In the genomic region with DNA sequence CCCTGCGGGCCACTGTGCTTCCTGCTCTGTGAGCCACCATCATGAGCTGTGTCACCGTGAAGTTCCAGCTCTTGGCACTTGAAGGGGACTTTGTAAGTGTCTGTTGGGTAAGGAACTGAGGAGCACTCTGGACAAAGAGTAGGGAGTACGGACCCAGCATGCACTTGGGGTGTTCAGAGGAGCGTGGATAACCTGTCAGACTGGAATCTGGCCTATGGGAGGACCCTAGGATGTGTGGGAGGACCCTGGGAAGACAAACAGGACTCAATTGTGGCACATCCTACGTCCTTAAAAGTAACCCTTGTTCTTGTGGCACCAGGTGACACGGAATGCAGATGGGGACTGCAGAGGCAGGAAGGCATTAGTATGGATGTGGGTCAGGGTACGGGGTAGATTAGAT, we compare ENCODE assay signal across 27 mouse cellular contexts. TPM values are rescaled to one million over a fixed set of nuclear protein-coding genes. Genes with fewer than 3 reads are reported as not detected.
DNase-seq lines count a peak whose midpoint lies in the region; ATAC-seq and TF ChIP-seq lines count a peak whose summit lies in the region.
"Had no signal": no experiment of that assay in that cellular context is flagged by ENCODE, and none has a peak within 500 bp of the region (broad histone marks: within the 10 kb centered on the region; RNA-seq: fewer than 3 reads in every experiment).

No protein-coding gene starts in this region.

- TF ChIP-seq CTCF in stomach, postnatal 0 days (IDR thresholded peaks at IDR 0.05; ENCODE audit: low read depth): no peak
- no peak for TF ChIP-seq CTCF in thymus, adult 2 months (IDR thresholded peaks at IDR 0.05; ENCODE audit: borderline replicate concordance, control insufficient read depth, extremely low read depth, insufficient read depth, low read length, poor library complexity)

- no peaks in the 10 kb centered on the region for H3K36me3 ChIP-seq in intestine, embryonic 15.5 days
- H3K36me3 ChIP-seq in intestine, embryonic 16.5 days (ENCODE audit: control insufficient read depth, insufficient read depth, low read length): no peaks in the 10 kb centered on the region
- H3K36me3 ChIP-seq in ES-E14 (ENCODE audit: control insufficient read depth, insufficient read depth, low read length, poor library complexity, severe bottlenecking): no peaks in the 10 kb centered on the region
- no peaks in the 10 kb centered on the region for H3K36me3 ChIP-seq in stomach, postnatal 0 days (ENCODE audit: control insufficient read depth, insufficient read depth, low read length)
- no peaks in the 10 kb centered on the region for H3K36me3 ChIP-seq in thymus, adult 2 months (ENCODE audit: control insufficient read depth, insufficient read depth, low read length)
- H3K36me3 ChIP-seq: embryonic facial prominence, embryonic 12.5 days; hindbrain, embryonic 15.5 days; limb, embryonic 13.5 days; liver, embryonic 12.5 days; neural tube, embryonic 12.5 days had no signal

- in situ Hi-C loops in ES-E14 (cut with MboI; ENCODE audit: low sequenced_read_pairs in 2 of 2, unreplicated experiment in 2 of 2): no loop called here

- no peaks in the 10 kb centered on the region for H3K9me3 ChIP-seq in intestine, embryonic 15.5 days
- H3K9me3 ChIP-seq in intestine, embryonic 16.5 days (ENCODE audit: control insufficient read depth, low read length): no peaks in the 10 kb centered on the region
- no peaks in the 10 kb centered on the region for H3K9me3 ChIP-seq in ES-E14 (ENCODE audit: control insufficient read depth, insufficient read depth, low read depth, low read length)
- H3K9me3 ChIP-seq in stomach, postnatal 0 days (ENCODE audit: control insufficient read depth, low read length): no peaks in the 10 kb centered on the region
- H3K9me3 ChIP-seq: embryonic facial prominence, embryonic 12.5 days; forebrain, embryonic 13.5 days; hindbrain, embryonic 15.5 days; limb, embryonic 13.5 days; liver, embryonic 12.5 days; neural tube, embryonic 12.5 days had no signal

- H3K4me1 ChIP-seq in intestine, embryonic 15.5 days (replicated peaks): peaks cover 14% of the 10 kb centered on the region; the same call in 1 of the 2 replicates
- H3K4me1 ChIP-seq in intestine, embryonic 16.5 days (ENCODE audit: control insufficient read depth, insufficient read depth, low read length): peaks cover 22% of the 10 kb centered on the region
- H3K4me1 ChIP-seq in ES-E14 (ENCODE audit: control insufficient read depth in 2 of 2, insufficient read depth in 2 of 2, low read length in 2 of 2, poor library complexity in 1 of 2): peaks cover 8 to 17% of the 10 kb centered on the region in 2 experiments
- H3K4me1 ChIP-seq in stomach, postnatal 0 days (replicated peaks; ENCODE audit: control insufficient read depth, insufficient read depth): 0 out of 2 replicates have a peak, but pooled peaks cover 2% of the 10 kb centered on the region
- peaks cover 7% of the 10 kb centered on the region for H3K4me1 ChIP-seq in thymus, adult 2 months (replicated peaks; ENCODE audit: control insufficient read depth, insufficient read depth, low read length)
- H3K4me1 ChIP-seq: forebrain, embryonic 13.5 days; hindbrain, embryonic 15.5 days; neural tube, embryonic 12.5 days had no signal

- TF ChIP-seq POLR2A in thymus, adult 2 months (IDR thresholded peaks at IDR 0.05; ENCODE audit: control insufficient read depth, extremely low read depth, insufficient read depth, low read length, poor library complexity): no peak

- no peaks in the 10 kb centered on the region for H3K27me3 ChIP-seq in intestine, embryonic 15.5 days (replicated peaks)
- no peaks in the 10 kb centered on the region for H3K27me3 ChIP-seq in intestine, embryonic 16.5 days (replicated peaks; ENCODE audit: control insufficient read depth, insufficient read depth, low read length)
- H3K27me3 ChIP-seq in stomach, postnatal 0 days (ENCODE audit: control insufficient read depth, insufficient read depth, low read length): no peaks in the 10 kb centered on the region
- H3K27me3 ChIP-seq in thymus, adult 2 months (ENCODE audit: control insufficient read depth, insufficient read depth, low read length): no peaks in the 10 kb centered on the region
- H3K27me3 ChIP-seq: embryonic facial prominence, embryonic 12.5 days; forebrain, embryonic 13.5 days; hindbrain, embryonic 15.5 days; limb, embryonic 13.5 days; neural tube, embryonic 12.5 days had no signal

- TF ChIP-seq EP300 in stomach, postnatal 0 days (optimal IDR thresholded peaks at IDR 0.05): no peak

- no peak overlapping the region for H3K4me2 ChIP-seq in intestine, embryonic 15.5 days (replicated peaks)
- no peak overlapping the region for H3K4me2 ChIP-seq in intestine, embryonic 16.5 days (ENCODE audit: low read depth, low read length)
- H3K4me2 ChIP-seq in stomach, postnatal 0 days (replicated peaks; ENCODE audit: low read depth): peak overlapping the region; percentile 25; the same call in 1 of the 2 replicates
- H3K4me2 ChIP-seq: embryonic facial prominence, embryonic 12.5 days; forebrain, embryonic 13.5 days; heart, embryonic 11.5 days; hindbrain, embryonic 15.5 days; limb, embryonic 13.5 days; liver, embryonic 12.5 days; midbrain, embryonic 11.5 days; neural tube, embryonic 12.5 days had no signal

- DNase-seq in ES-E14 (ENCODE audit: low read depth, low spot score): no peak
- DNase-seq in fat pad, adult 2 months (ENCODE audit: extremely low read depth, low read depth, low spot score): peak; percentile 83
- DNase-seq in stomach, postnatal 0 days (ENCODE audit: low spot score): no peak
- no peak for DNase-seq in testis, postnatal 14 days (ENCODE audit: low spot score)
- no peak for DNase-seq in thymus, adult 2 months
- DNase-seq: cerebellum, adult 8-10 months; cerebellum, postnatal 25 days; gastrocnemius, postnatal 10 days; kidney, postnatal 25 days; liver, postnatal 0 days; lung, postnatal 36 days; right cerebral cortex, postnatal 4 days; thymus, postnatal 25 days had no signal

- no peak overlapping the region for H3K9ac ChIP-seq in intestine, embryonic 15.5 days
- no peak overlapping the region for H3K9ac ChIP-seq in intestine, embryonic 16.5 days (ENCODE audit: low read depth, low read length)
- H3K9ac ChIP-seq in ES-E14 (ENCODE audit: insufficient read depth, low read depth, low read length, poor library complexity, severe bottlenecking): 0 out of 2 replicates have a peak overlapping the region, but pooled peaks have one; percentile 4
- H3K9ac ChIP-seq in stomach, postnatal 0 days (ENCODE audit: low read length): no peak overlapping the region
- H3K9ac ChIP-seq: embryonic facial prominence, embryonic 12.5 days; forebrain, embryonic 13.5 days; hindbrain, embryonic 15.5 days; limb, embryonic 13.5 days; liver, embryonic 12.5 days; liver, postnatal 0 days; neural tube, embryonic 12.5 days had no signal

- H3K4me3 ChIP-seq in intestine, embryonic 15.5 days (replicated peaks): no peak overlapping the region
- no peak overlapping the region for H3K4me3 ChIP-seq in intestine, embryonic 16.5 days (ENCODE audit: low read length)
- peak overlapping the region; percentile 13 to 19; a peak in 2 of 4 replicates for H3K4me3 ChIP-seq in ES-E14 (ENCODE audit: insufficient read depth in 1 of 2, low read depth in 1 of 2, low read length in 2 of 2, poor library complexity in 1 of 2, severe bottlenecking in 1 of 2)
- H3K4me3 ChIP-seq in stomach, postnatal 0 days (ENCODE audit: low read depth, low read length): no peak overlapping the region
- no peak overlapping the region for H3K4me3 ChIP-seq in thymus, adult 2 months (ENCODE audit: control insufficient read depth, insufficient read depth, low read length)
- H3K4me3 ChIP-seq: embryonic facial prominence, embryonic 12.5 days; forebrain, embryonic 13.5 days; hindbrain, embryonic 15.5 days; left cerebral cortex, adult 2 months; limb, embryonic 13.5 days; liver, embryonic 12.5 days; neural tube, embryonic 12.5 days had no signal

- H3K27ac ChIP-seq in intestine, embryonic 15.5 days: no peak overlapping the region
- H3K27ac ChIP-seq in intestine, embryonic 16.5 days (ENCODE audit: low read length): no peak overlapping the region
- no peak overlapping the region for H3K27ac ChIP-seq in ES-E14 (ENCODE audit: insufficient read depth, low read depth, low read length, poor library complexity, severe bottlenecking)
- peak overlapping the region; percentile 78 for H3K27ac ChIP-seq in stomach, postnatal 0 days (replicated peaks)
- no peak overlapping the region for H3K27ac ChIP-seq in thymus, adult 2 months (ENCODE audit: control insufficient read depth, insufficient read depth, low read length)
- H3K27ac ChIP-seq: embryonic facial prominence, embryonic 12.5 days; forebrain, embryonic 13.5 days; hindbrain, embryonic 15.5 days; left cerebral cortex, adult 2 months; limb, embryonic 13.5 days; liver, embryonic 12.5 days; neural tube, embryonic 12.5 days had no signal

- ATAC-seq in intestine, embryonic 15.5 days: 0 out of 2 replicates have a peak, but pooled peaks have one; percentile 13
- ATAC-seq in intestine, embryonic 16.5 days: no peak
- peak; percentile 49; the same call in 1 of the 2 replicates for ATAC-seq in stomach, postnatal 0 days (ENCODE audit: low FRiP score, low TSS enrichment)
- ATAC-seq: CD4-positive, CD25-positive, alpha-beta regulatory T cell, adult 4 months; forebrain, embryonic 13.5 days; inflammation-experienced regulatory T-cells, adult 6 months; liver, embryonic 12.5 days; liver, postnatal 0 days; midbrain, embryonic 16.5 days had no signal

- 70% methylated on average over 7 of the region's 7 CpGs for WGBS in intestine, embryonic 15.5 days
- whole genome bisulfite sequencing in intestine, embryonic 16.5 days: 78% methylated on average over 7 of the region's 7 CpGs
- WGBS in stomach, postnatal 0 days: 74% methylated on average over 7 of the region's 7 CpGs
- WGBS in thymus, adult 2 months: 78% methylated on average over 7 of the region's 7 CpGs

TF ChIP-seq in ES-E14, 5 proteins besides CTCF, POLR2A, EP300 and RAD21 (continues in another document):
- TF ChIP-seq CHD2 (IDR thresholded peaks at IDR 0.05; ENCODE audit: low read depth, low read length) (no peak), HCFC1 (IDR thresholded peaks at IDR 0.05; ENCODE audit: borderline replicate concordance, insufficient read depth, low read length) (no peak), ZC3H11A (IDR thresholded peaks at IDR 0.05; ENCODE audit: borderline replicate concordance, low read depth, low read length) (no peak), MAFK (IDR thresholded peaks at IDR 0.05; ENCODE audit: insufficient read depth, low read depth, low read length) (no peak)

RNA-seq across cellular contexts. Expression of gene Cage1, which starts 44.3 kb away (rescaled TPM):
- polyA plus RNA-seq in intestine, embryonic 15.5 days (2015; fragmentation: Nextera tagmentation; extraction: Ambion mirVana): 0.62 and 0.89 TPM in 2 replicates
- 0.89 and 0.93 TPM in 2 replicates for polyA plus RNA-seq in intestine, embryonic 16.5 days (2015; fragmentation: Nextera tagmentation; extraction: Ambion mirVana)
- total RNA-seq in ES-E14 (2012; rRNA removed): 0.48 and 0.54 TPM in 2 replicates
- 0.86 and 1.2 TPM in 2 replicates for polyA plus RNA-seq in stomach, postnatal 0 days (2015; fragmentation: Nextera tagmentation; extraction: Ambion mirVana)
- 0.08 and 0.16 TPM in 2 replicates for polyA plus RNA-seq in thymus, adult 2 months (2012; rRNA removed)

RNA-seq across cellular contexts. Expression of gene Riok1, which starts 44.4 kb away (rescaled TPM):
- polyA plus RNA-seq in intestine, embryonic 15.5 days (2015; fragmentation: Nextera tagmentation; extraction: Ambion mirVana): 40.1 and 45.9 TPM in 2 replicates
- polyA plus RNA-seq in intestine, embryonic 16.5 days (2015; fragmentation: Nextera tagmentation; extraction: Ambion mirVana): 33.3 and 37.7 TPM in 2 replicates
- total RNA-seq in ES-E14 (2012; rRNA removed): 40.4 and 44.7 TPM in 2 replicates
- 22.9 and 24.3 TPM in 2 replicates for polyA plus RNA-seq in stomach, postnatal 0 days (2015; fragmentation: Nextera tagmentation; extraction: Ambion mirVana)
- 42.0 and 42.3 TPM in 2 replicates for polyA plus RNA-seq in thymus, adult 2 months (2012; rRNA removed)

Comparison
In these comparisons a context has a peak if more than half of its experiments do, and no peak if none do; other contexts are left out.
1. H3K4me3 ChIP-seq: peak in ES-E14 (2 of 2); none in intestine, embryonic 15.5 days (single experiment), intestine, embryonic 16.5 days (single experiment), stomach, postnatal 0 days (single experiment) and thymus, adult 2 months (single experiment).